Mouse (Mus musculus) layer of hippocampus, postnatal 36 days (tissue): ENCODE results near the gene Jazf1. TPM values are rescaled to one million over a fixed set of nuclear protein-coding genes. Genes with fewer than 3 reads are reported as not detected.
A peak's percentile ranks its signal among the peaks of the same experiment; 100 is the strongest.

ENCODE experiments used
- DNase-seq, 2 experiments: peaks; one replicate each; pipeline ENCODE4 v3.0.0; 2022
- total RNA-seq, 2 experiments: library from RNA; stranded (reverse); gene quantifications; 2 replicates each; pipeline ENCODE4 v1.2.3; 2021

Jazf1 gene
- total RNA-seq, 2 experiments from 2014 or later: 31.9 to 35.2 TPM

GRCm38 (mm10) chr6:52792455-52792854, 276.0 kb downstream of the Jazf1 start:
- DNase-seq: no peak

- DNase-seq: no peak
Measured at GRCm38 (mm10) chr6:52790781-52791180, 277.6 kb downstream of the Jazf1 start.

- no peak for DNase-seq
Measured at GRCm38 (mm10) chr6:52790316-52790715, 278.1 kb downstream of the Jazf1 start.

GRCm38 (mm10) chr6:52779546-52779945, 288.9 kb downstream of the Jazf1 start:
- no peak for DNase-seq

DNA sequence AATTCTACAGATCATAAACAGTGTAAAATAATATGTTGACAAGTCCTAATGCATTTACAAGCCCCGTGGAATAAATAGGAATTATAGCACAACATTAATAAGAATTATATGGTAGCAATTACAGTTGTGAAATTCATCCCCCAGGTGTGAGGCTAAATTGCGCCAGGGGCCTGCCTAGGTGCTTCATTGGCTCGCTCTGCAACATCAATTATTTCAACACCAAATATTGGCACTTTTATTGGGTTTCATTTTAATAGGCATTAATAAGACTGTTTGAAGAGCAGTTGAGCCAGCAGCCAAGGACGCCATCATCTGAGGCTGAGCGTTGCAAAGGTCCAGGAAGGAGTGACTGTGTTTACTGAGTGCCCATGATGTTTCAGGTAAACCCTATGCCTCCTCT, 289.9 kb downstream of the Jazf1 start:
- no peak for DNase-seq

- no peak for DNase-seq
Measured at GRCm38 (mm10) chr6:52777034-52777433, 291.4 kb downstream of the Jazf1 start.

DNA sequence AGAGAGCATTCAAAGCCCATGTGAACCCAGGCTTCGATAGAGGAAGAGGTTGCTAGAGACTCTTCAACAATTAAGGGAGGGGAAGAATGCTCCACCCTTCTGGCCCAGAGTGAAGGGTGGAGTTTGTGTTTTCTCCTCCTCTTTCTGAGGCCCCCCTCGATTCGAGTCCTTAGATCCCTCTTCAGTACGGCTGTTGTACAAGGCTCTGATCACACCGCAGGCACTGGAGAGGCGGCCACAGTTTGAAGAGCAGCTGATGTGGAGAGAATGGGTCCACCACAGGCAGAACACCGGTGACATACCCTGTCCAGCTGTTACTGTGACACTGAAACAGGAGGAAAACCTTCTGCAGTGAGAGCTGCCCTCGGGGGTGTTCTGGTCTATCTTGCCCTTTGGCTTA, 292.5 kb downstream of the Jazf1 start:
- DNase-seq: no peak

- no peak for DNase-seq
Measured at GRCm38 (mm10) chr6:52775350-52775749, 293.1 kb downstream of the Jazf1 start.

DNA sequence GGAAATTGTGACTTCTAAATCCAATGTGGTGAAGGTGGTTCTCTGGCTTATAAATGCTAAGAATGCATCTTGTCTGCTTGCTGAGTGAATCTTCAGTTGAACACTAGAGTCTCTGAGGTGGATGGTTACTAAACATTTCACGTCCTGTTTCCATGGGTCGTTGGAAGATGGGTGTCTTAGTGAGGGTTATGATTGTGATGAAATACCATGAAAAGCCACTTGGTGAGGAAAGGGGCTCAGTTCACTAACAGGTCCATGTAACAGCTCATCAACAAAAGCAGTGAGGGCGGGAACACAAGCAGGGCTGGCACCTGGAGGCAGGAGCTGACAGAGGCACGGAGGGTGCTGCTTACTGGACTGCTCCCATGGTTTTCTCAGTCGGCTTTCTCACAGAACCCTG, 295.3 kb downstream of the Jazf1 start:
- DNase-seq: no peak

GRCm38 (mm10) chr6:52770789-52771188, 297.6 kb downstream of the Jazf1 start:
- no peak for DNase-seq

DNA sequence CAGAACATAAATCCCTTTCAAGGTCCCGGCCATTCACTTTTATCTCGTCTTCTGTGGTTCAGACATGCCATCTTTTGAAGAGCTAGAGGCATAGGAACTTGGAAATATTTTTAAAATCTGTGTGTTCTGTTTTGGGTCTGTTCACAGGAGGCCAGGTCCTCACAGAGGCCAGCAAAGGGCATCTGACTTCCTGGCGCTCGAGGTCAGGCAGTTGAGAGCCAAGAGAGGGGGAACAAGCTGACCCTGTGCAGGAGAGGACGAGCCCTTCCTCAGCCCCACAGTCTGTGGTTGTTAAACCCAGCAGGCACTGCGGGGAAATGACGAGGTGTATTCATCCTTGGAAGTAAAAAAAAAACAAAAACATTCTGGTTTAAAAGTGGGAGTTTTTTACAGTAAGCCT, 303.2 kb downstream of the Jazf1 start:
- DNase-seq: no peak

GRCm38 (mm10) chr6:52752832-52753231, 315.6 kb downstream of the Jazf1 start:
- no peak for DNase-seq

DNA sequence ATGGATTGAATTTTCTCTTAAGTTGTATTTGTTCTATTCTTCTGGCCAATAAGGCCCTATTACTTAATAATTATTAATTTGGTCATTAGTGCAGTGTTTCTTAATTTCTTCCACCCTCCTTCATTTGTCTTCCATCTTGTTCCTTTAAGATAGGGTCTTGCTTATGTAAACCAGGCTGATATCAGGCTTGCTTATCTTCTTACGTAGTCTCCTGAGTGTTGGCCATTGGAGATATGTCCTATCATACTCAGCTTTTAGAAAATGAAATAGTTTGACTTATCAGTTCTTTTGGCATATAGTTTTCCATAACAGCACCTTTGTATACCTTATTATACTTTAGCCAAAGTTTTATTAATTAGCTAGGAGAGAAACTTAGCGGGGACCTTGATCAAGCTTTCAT, 333.8 kb downstream of the Jazf1 start:
- DNase-seq: no peak

- DNase-seq: no peak
Measured at GRCm38 (mm10) chr6:52730338-52730737, 338.1 kb downstream of the Jazf1 start.

DNA sequence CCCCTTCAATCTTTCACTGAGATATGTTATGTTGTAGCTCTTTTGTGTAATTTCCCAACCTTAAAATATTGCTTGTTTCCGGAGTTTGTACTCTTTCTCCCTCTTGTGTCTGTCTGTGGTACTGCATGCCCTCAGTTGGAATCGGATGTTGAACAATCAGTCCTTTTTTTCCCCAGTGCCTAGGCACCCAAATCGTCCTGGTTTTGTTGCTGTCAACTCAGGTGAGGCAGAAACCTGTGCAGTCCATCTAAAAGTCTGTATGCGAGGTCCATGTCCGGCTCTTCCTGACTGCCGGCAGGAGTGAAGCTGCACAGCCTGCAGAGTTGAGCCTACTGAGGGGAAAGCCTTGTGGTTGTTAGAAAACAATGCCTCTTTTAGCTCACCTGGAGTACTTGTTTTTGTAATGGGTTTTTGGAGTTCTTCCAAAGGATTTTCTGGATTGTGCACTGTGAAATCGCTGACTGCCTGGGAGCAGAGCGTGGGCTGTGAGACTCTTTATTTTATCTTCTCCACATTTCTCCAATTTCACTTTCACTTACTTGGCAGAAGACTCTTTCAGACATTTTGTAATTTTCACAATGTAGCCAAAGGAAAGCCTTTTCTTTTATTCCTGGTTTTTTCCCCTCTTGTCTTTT, 343.5 kb downstream of the Jazf1 start:
- peak; percentile 32 to 64 for DNase-seq

Other genes with a start within 250 kb of the Jazf1 start
- gene Creb5, start 218.6 kb upstream of the Jazf1 start, total RNA-seq: 1 to 10 TPM; 5.0 to 5.2 TPM